14 mouse cellular contexts compared by ENCODE assay signal in the genomic region with DNA sequence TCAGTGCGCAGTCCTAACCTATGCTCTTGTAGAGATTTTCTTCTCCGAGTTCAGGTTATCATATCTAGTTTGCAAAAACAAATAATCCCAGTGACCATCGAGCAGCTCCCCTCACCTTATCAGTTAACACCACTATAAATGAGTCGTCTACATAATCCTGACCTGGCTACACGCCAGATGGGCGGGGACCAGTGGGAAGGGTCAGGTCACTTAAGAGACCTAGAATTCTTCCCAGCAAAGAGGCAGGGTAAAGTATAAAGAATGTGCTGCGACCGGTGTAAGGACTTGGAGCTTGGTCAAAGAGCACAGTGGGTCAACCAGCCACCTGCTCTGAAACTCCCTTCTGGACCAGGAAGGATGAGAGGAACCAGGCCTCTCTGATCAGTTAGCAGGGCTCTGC.
DNase-seq lines count a peak whose midpoint lies in the region; ATAC-seq lines count a peak whose summit lies in the region.
"Had no signal": no experiment of that assay in that cellular context is flagged by ENCODE, and none has a peak within 500 bp of the region (broad histone marks: within the 10 kb centered on the region; RNA-seq: fewer than 3 reads in every experiment).

No protein-coding gene starts in this region.

- no peaks in the 10 kb centered on the region for H3K9me3 ChIP-seq in liver, embryonic 11.5 days (ENCODE audit: control insufficient read depth, low read length)
- H3K9me3 ChIP-seq in intestine, embryonic 16.5 days (ENCODE audit: control insufficient read depth, low read length), result no peaks in the 10 kb centered on the region
- no peaks in the 10 kb centered on the region for H3K9me3 ChIP-seq in stomach, embryonic 15.5 days
- no peaks in the 10 kb centered on the region for H3K9me3 ChIP-seq in midbrain, embryonic 10.5 days (replicated peaks)
- H3K9me3 ChIP-seq: embryonic facial prominence, embryonic 12.5 days; heart, embryonic 10.5 days had no signal

- DNase-seq in liver, result peak; percentile 9
- no peak for DNase-seq in liver, embryonic 11.5 days (ENCODE audit: low spot score)
- peak; percentile 82 to 86 for DNase-seq in kidney, postnatal 36 days
- DNase-seq in midbrain, embryonic 10.5 days (ENCODE audit: low spot score), result no peak
- DNase-seq: adrenal gland, postnatal 10 days; gastrocnemius, postnatal 25 days; heart, postnatal 36 days; retina, postnatal 1 day; spleen, adult 18-20 months had no signal

- H3K36me3 ChIP-seq in liver, embryonic 11.5 days (ENCODE audit: control insufficient read depth, insufficient read depth, low read length), result no peaks in the 10 kb centered on the region
- no peaks in the 10 kb centered on the region for H3K36me3 ChIP-seq in intestine, embryonic 16.5 days (ENCODE audit: control insufficient read depth, insufficient read depth, low read length)
- H3K36me3 ChIP-seq in stomach, embryonic 15.5 days, result no peaks in the 10 kb centered on the region
- H3K36me3 ChIP-seq in midbrain, embryonic 10.5 days, result no peaks in the 10 kb centered on the region
- H3K36me3 ChIP-seq: embryonic facial prominence, embryonic 12.5 days; heart, embryonic 10.5 days had no signal

- H3K4me2 ChIP-seq in liver, embryonic 11.5 days, result no peak overlapping the region
- no peak overlapping the region for H3K4me2 ChIP-seq in intestine, embryonic 16.5 days (ENCODE audit: low read depth, low read length)
- H3K4me2 ChIP-seq in stomach, embryonic 15.5 days, result no peak overlapping the region
- H3K4me2 ChIP-seq: embryonic facial prominence, embryonic 12.5 days had no signal

- H3K4me3 ChIP-seq in liver, embryonic 11.5 days (ENCODE audit: low read depth, low read length), result no peak overlapping the region
- no peak overlapping the region for H3K4me3 ChIP-seq in intestine, embryonic 16.5 days (ENCODE audit: low read length)
- H3K4me3 ChIP-seq in stomach, embryonic 15.5 days (replicated peaks), result no peak overlapping the region
- H3K4me3 ChIP-seq in midbrain, embryonic 10.5 days, result no peak overlapping the region
- H3K4me3 ChIP-seq: embryonic facial prominence, embryonic 12.5 days; heart, embryonic 10.5 days had no signal

- H3K4me1 ChIP-seq in liver, embryonic 11.5 days (replicated peaks; ENCODE audit: control insufficient read depth, insufficient read depth, low read length), result no peaks in the 10 kb centered on the region
- H3K4me1 ChIP-seq in intestine, embryonic 16.5 days (ENCODE audit: control insufficient read depth, insufficient read depth, low read length), result peaks cover 4% of the 10 kb centered on the region; the same call in 1 of the 2 replicates
- H3K4me1 ChIP-seq in stomach, embryonic 15.5 days, result 0 out of 2 replicates have a peak, but pooled peaks cover 11% of the 10 kb centered on the region
- H3K4me1 ChIP-seq in midbrain, embryonic 10.5 days, result peaks cover 23% of the 10 kb centered on the region
- H3K4me1 ChIP-seq: embryonic facial prominence, embryonic 12.5 days had no signal

- H3K27me3 ChIP-seq in liver, embryonic 11.5 days (replicated peaks; ENCODE audit: control insufficient read depth, insufficient read depth, low read length), result no peaks in the 10 kb centered on the region
- H3K27me3 ChIP-seq in intestine, embryonic 16.5 days (replicated peaks; ENCODE audit: control insufficient read depth, insufficient read depth, low read length), result no peaks in the 10 kb centered on the region; the same call in 1 of the 2 replicates
- H3K27me3 ChIP-seq in stomach, embryonic 15.5 days (replicated peaks), result no peaks in the 10 kb centered on the region
- H3K27me3 ChIP-seq in midbrain, embryonic 10.5 days (ENCODE audit: low read depth, poor library complexity, severe bottlenecking), result peaks cover 6% of the 10 kb centered on the region; the same call in 1 of the 2 replicates
- H3K27me3 ChIP-seq: embryonic facial prominence, embryonic 12.5 days had no signal

- no peak overlapping the region for H3K27ac ChIP-seq in liver, embryonic 11.5 days (ENCODE audit: low read depth, low read length)
- H3K27ac ChIP-seq in intestine, embryonic 16.5 days (ENCODE audit: low read length), result no peak overlapping the region
- no peak overlapping the region for H3K27ac ChIP-seq in stomach, embryonic 15.5 days
- no peak overlapping the region for H3K27ac ChIP-seq in midbrain, embryonic 10.5 days (replicated peaks)
- H3K27ac ChIP-seq: embryonic facial prominence, embryonic 12.5 days; heart, embryonic 10.5 days had no signal

- H3K9ac ChIP-seq in liver, embryonic 11.5 days (ENCODE audit: low read depth, low read length), result no peak overlapping the region
- H3K9ac ChIP-seq in intestine, embryonic 16.5 days (ENCODE audit: low read depth, low read length), result no peak overlapping the region
- no peak overlapping the region for H3K9ac ChIP-seq in stomach, embryonic 15.5 days
- H3K9ac ChIP-seq: embryonic facial prominence, embryonic 12.5 days had no signal

- no peak for ATAC-seq in liver, embryonic 11.5 days (replicated peaks; ENCODE audit: low FRiP score)
- peak; percentile 93 for ATAC-seq in intestine, embryonic 16.5 days
- peak; percentile 29 for ATAC-seq in stomach, embryonic 15.5 days (ENCODE audit: insufficient read depth, low FRiP score, low read depth)
- ATAC-seq in inflammation-experienced regulatory T-cells, adult 6 months, result no peak

- 54% methylated on average over 8 of the region's 8 CpGs for WGBS in liver, embryonic 11.5 days
- WGBS in intestine, embryonic 16.5 days, result 45% methylated on average over 8 of the region's 8 CpGs
- 42% methylated on average over 8 of the region's 8 CpGs for WGBS in stomach, embryonic 15.5 days
- 81% methylated on average over 8 of the region's 8 CpGs for WGBS in midbrain, embryonic 10.5 days

Comparison
In these comparisons a context has a peak if more than half of its experiments do, and no peak if none do; other contexts are left out.
1. DNase-seq: peak in liver (single experiment) and kidney, postnatal 36 days (2 of 2); none in liver, embryonic 11.5 days (single experiment) and midbrain, embryonic 10.5 days (single experiment).
2. ATAC-seq: peak in intestine, embryonic 16.5 days (single experiment) and stomach, embryonic 15.5 days (single experiment); none in liver, embryonic 11.5 days (single experiment) and inflammation-experienced regulatory T-cells, adult 6 months (single experiment).